Mouse (Mus musculus) frontal cortex, postnatal 36 days (tissue): ENCODE results near the gene Pir.

Experiments used
- DNase-seq, 2 experiments: peaks; one replicate each; pipeline ENCODE4 v3.0.0; 2022; ENCODE audit warnings: low spot score in 2 of 2

Gene Pir

GRCm38 (mm10) chrX:164269285-164269761 lies at the start of gene Pir:
TSS of gene Pir (plus strand) at chrX:164269371.
- peak; percentile 20 to 52 for DNase-seq

DNA sequence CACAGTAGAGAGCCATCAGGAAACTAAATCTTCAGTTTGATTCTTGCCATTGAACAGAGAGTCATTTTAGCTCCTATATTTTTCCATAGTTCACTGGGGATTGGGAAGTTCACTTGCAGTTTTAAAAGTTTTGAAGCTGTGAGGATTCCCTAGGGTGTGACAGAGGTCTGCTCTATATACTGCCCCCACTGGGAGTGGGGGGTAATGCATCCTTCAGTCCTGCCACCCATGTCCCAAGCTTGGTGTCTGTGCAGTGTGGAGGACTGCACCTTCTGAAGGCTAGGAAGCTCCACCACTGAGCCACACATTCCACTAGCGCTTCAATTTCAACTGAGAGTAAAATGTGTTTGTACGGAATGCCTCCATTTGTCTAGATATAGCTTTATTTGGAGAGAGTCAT lies 47.2 kb upstream of the Pir start:
- no peak for DNase-seq

GRCm38 (mm10) chrX:164233380-164233779 lies 35.8 kb upstream of the Pir start:
- no peak for DNase-seq

- no peak for DNase-seq
Observed at GRCm38 (mm10) chrX:164245714-164246113, 23.5 kb upstream of the Pir start.

DNA sequence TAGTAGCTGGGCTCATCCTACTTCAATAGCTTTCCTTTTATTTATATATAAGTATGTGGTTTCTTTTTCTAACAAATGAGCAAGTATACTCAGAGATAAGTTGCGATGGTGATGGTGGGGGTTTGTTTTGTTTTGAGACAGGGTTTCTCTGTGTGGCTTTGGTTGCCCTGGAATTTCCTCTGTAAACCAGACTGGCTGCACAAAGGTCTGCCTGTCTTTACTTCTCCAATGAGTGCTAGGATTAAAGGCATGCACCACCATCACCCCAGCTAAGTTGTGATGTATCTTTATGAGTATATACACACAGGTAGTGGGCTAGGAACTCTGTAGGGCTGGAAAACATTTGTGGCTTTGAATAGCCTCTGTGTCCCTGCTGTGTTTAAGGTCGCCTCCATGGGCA lies 22.4 kb upstream of the Pir start:
- no peak for DNase-seq

DNA sequence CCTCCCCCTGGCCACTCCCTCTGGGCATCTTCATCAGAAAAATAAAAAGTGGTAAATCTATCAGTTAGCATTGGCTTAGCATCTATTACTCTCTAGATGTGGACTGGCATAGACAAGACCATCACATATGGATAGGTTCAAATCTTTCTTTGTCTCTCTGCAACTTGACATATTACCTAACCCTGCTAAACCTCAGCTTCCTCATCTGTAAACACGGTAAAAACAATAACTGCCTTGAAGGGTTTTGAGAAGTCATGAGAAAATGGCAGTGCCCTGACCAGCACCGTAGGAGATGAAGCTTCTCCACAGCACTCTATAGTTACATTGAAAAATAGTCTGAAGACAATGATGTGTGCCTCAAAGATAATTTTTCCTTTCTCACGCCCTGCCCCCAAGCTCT lies 12.6 kb upstream of the Pir start:
- DNase-seq: no peak

GRCm38 (mm10) chrX:164258057-164258456 lies 11.1 kb upstream of the Pir start, which contains the start of gene Bmx:
TSS of gene Bmx (minus strand) at chrX:164258193.
- DNase-seq: no peak

GRCm38 (mm10) chrX:164258662-164259061 lies 10.5 kb upstream of the Pir start:
- DNase-seq: no peak

- no peak for DNase-seq
Observed at GRCm38 (mm10) chrX:164262286-164262685, 6.9 kb upstream of the Pir start.

DNA sequence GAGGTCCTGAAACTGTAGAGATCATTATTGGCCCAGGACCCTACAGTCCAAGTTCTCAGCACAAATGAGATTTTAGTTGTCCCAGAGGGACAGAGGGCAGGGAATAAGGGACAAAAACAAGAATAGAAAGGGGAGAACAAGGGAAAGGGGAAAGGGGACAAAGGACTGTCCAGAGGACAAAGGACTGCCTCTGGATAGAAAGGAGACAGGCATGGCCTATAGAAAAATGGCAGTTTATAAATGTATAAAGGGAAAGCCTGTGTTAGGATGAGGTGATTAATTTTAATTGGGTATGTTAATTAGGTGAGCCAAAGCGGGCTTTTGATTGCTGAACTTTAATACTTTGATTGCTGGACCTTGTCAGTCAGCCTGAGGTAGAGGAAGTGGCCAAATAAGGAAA lies 4.3 kb upstream of the Pir start:
- DNase-seq: no peak

DNA sequence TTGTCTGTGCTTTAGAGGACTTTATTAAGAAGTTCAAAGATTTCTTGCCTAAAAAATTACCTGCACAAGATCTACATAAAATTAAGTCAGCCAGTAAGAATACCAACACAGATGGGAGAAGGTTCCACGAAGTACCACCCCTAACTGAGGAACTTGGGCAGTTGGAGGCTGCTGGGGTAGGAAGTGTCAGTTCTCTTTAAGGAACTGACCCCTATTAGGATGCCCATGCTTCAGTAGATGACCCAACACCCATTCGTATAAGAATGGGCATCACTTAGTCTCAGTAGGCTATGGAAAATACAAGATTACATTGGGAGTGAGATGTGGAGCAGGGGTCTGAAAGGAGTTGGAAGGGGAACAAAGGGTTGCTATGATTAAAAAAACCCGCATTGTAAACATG lies 1.4 kb downstream of the Pir start:
- no peak for DNase-seq

- DNase-seq: no peak
Observed at GRCm38 (mm10) chrX:164275536-164275935, 6.4 kb downstream of the Pir start.

- no peak for DNase-seq
Observed at GRCm38 (mm10) chrX:164280918-164281647, 11.9 kb downstream of the Pir start.

DNA sequence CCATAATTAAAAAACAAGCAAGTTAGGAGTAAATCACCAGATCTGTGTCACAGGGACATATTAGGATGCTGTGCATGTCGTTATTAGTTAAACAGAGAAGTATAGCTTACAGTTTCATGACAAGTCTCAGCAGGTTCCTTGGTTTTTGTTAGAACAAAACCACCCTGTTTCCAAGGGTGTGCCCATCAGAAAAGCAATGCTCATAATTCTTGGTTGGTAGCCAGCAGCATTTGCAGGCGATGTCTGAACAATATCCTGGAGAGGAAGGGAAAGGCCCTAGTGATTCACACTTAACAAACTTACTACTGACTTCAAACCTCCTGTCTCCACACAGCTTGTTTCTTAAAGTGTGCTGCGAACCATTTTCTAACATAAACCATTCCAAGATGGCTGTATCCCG lies 14.6 kb downstream of the Pir start:
- DNase-seq: no peak

GRCm38 (mm10) chrX:164287077-164287476 lies 17.9 kb downstream of the Pir start:
- peak in 1 of 2 experiments; percentile 3 for DNase-seq

DNA sequence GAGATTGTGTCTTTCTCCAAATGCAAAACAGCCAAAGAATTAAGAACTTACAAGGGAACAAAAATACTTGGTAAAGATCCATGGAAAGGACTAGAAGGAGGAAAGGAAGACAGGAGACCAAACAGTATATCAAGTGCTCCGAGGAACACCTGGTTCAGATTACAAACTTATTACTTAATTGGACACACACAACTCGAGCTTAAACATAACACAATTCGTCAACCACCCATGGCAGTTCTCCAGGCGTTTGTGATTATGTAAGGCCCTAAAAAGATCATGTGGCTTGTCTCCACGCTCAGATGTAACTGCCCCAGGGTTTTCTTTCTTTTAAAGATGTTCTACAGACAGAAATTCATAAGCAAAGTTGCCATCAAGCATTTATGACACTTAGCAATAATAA lies 22.0 kb downstream of the Pir start:
- DNase-seq: no peak

GRCm38 (mm10) chrX:164306250-164306649 lies 37.1 kb downstream of the Pir start:
- no peak for DNase-seq

DNA sequence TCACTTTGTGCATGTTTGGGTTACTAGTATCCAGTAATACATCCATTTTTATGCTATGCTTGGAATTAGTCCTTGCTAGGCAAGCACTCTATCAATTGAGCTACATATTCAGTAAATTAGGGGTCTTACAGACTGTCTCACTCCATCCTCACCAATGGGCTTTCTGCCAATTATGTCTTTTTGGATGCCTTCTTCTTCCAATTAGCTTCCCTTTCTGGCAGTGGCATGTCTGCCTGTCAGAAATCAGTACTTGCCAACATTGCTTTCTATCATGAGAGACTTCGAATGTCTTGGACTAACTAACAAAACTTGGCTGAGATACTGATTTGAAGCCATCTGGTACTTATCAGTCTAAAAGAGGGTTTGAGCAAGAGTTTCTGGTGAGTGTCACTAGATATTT lies 44.7 kb downstream of the Pir start:
- no peak for DNase-seq

DNA sequence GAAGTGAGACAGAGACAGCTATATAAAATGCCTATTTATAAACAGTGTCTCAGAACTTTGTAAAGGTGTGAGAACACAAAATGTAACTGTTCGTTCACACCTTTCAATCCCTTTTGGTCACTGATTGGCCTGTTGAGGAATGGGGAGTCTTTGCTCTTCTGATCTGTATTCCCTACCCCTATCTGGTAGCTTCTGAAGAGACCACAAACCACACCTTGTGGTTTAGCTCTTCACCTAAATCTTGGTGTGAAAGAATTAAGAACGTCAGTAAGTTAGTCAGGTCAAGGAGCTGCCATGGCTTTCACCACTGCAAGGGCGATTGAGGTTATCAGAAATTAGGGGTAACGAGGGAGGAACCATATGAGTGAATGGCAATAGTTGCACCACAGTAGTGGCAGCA lies 49.4 kb downstream of the Pir start:
- DNase-seq: no peak

DNA sequence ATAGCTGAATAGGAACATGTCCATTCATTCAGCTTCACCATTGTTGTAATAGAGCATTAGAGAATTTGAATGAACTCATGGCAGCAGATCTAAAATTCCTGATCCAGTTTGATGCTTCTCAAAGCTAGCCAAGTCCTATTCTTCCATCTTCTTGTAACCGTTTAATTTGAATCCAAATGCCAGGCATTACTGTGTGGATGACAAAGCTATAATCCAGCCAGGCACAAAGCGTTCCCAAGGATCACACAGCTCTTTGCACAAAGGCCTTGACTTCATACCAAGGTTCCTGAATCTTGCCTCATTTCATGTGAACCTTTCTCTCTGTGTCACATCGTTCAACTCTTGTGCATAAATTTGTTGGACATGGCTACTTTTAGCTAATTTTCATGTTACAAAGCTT lies 50.9 kb downstream of the Pir start:
- DNase-seq: no peak

GRCm38 (mm10) chrX:164322492-164322891 lies 53.3 kb downstream of the Pir start:
- no peak for DNase-seq

- DNase-seq: no peak
Observed at GRCm38 (mm10) chrX:164323391-164323913, 54.3 kb downstream of the Pir start.

DNA sequence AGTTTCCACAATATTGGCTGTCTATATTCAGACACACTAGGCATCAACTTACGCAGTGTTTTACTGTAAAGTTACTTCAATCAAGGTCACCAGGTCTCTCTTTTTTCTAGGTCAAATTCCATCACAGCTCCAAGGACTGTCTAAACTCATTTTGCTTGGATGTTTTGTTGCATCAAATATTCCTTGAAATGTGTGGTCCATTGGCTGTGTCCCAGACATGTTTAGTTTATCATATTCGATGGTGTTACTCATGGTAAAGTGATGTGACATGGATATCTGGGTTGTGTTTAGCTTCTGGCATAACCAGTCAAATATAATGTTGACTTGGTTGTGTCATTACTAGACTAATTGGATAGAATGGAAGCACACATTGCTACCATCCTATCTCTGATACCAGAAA lies 61.2 kb downstream of the Pir start:
- no peak for DNase-seq

- DNase-seq: no peak
Observed at GRCm38 (mm10) chrX:164330766-164331165, 61.6 kb downstream of the Pir start.
